Mouse (Mus musculus) layer of hippocampus, postnatal 25 days (tissue): ENCODE data around the gene Rpgrip1l. TPM values are rescaled to one million over a fixed set of nuclear protein-coding genes. Genes with fewer than 3 reads are reported as not detected.

Experiments
- DNase-seq, 2 experiments: peaks; one replicate each; pipeline ENCODE4 v3.0.0; 2022; ENCODE audit warnings: mixed read lengths in 2 of 2, low spot score in 1 of 2; ENCODE audit errors: extremely low spot score in 1 of 2
- total RNA-seq, 2 experiments: library from RNA; stranded (reverse); gene quantifications; 2 replicates each; pipeline ENCODE4 v1.2.3; 2021

Gene Rpgrip1l
- total RNA-seq, 2 experiments from 2014 or later = 21.7 to 21.8 TPM

DNA sequence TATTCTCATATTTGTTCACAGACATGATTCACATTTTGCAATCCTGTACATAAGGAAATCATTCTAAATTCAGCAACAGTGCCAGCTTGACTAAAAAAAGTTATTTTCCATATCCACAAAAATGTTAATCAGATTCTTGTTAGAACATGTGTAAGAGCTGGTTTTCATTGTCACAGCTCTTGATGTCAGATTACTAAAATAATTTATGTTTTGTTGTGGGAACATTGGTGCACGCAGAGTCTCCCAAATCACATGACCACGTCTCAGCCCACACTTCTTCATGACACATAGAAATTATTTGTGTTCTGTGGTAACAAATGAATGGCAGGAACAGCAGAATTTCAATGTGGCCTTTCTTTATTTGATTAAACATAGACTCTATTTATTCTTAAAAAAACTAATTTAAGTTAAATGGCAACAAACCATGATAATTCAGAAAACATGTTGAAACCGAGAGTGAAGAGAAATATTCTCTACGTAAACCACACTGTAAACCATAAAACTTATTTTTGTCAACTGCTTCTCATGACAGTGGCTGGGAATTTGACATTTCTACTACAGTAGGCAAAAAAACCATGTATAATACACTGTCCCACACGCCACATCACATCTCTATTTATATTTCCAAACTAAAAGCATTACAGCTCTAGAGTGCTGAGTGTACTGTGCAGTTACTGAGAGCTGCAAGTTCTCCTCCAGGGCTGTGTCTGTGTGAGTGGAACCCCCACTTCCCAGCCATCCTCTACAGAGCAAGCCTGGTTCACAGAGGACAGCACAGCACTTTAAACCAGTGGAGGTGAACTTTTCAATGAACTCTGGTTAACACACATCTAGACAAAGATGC lies 95.8 kb downstream of the Rpgrip1l start:
- no peak for DNase-seq

DNA sequence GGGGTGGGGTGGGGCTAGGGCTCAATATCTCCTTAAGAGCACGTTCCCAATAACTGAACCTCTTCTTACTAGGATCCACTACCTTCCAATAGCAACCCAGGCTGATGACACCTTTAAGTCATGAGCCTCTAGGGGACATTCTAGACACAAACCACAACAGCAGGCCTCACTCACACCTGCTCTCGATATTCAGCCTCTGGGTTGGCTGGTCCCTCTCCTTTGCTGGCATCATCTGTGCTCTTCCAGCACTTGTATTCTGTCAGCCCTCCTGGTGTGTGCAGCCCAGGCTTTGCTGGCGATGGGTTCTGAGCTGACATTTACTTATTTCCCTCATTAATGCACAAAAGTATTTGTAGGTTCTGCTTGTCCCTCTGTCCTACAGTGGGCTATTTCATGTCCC lies 98.8 kb downstream of the Rpgrip1l start:
- no peak for DNase-seq

- DNase-seq = no peak
These were observed 100.1 kb downstream of the Rpgrip1l start for GRCm38 (mm10) chr8:91212948-91213347.

GRCm38 (mm10) chr8:91209658-91210057 lies 103.4 kb downstream of the Rpgrip1l start:
- DNase-seq = no peak

DNA sequence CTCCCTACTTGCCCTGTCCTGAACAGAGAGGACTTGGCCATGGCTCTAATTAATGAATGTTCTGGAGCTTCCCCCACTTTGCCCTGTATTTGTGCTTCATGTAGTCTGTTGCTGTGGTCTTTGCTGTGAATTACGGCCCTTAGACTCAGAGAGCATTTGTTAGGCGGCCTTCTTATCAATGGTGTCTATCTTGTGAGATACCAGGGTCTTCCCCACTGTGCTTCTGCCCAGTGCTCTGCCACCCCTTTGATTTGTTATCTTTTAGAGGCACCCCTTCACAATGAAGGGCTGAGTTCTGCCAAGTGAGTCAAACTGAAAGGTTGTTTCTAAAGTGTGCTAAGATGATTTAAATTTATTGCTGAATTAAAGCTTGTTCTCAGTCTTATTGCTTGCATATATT lies 105.4 kb downstream of the Rpgrip1l start:
- no peak for DNase-seq

DNA sequence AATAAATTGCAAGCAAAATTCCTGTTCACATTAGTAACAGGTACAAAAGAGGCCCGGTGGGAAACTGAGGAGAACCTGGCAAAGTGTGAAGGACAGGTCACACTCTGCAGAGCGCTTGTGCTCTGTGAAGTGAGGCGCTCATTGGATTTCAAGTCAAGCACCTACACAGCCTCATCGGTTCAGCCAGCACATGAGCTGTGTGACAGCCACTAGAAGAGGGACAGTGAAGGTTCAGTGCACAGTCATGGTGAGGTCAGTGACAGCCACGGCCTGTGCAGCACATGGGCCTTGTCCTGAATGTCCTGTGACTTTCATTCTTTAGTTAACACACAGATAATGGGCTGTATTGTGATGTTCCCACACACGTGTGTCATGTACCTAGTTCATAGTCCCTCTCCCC lies 107.2 kb downstream of the Rpgrip1l start:
- no peak for DNase-seq

- no peak for DNase-seq
These were observed 111.9 kb downstream of the Rpgrip1l start for GRCm38 (mm10) chr8:91201184-91201583.

GRCm38 (mm10) chr8:91199876-91200275 lies 113.2 kb downstream of the Rpgrip1l start, which contains the start of gene Aktip:
Aktip (minus strand) TSS chr8:91199976.
- no peak for DNase-seq

DNA sequence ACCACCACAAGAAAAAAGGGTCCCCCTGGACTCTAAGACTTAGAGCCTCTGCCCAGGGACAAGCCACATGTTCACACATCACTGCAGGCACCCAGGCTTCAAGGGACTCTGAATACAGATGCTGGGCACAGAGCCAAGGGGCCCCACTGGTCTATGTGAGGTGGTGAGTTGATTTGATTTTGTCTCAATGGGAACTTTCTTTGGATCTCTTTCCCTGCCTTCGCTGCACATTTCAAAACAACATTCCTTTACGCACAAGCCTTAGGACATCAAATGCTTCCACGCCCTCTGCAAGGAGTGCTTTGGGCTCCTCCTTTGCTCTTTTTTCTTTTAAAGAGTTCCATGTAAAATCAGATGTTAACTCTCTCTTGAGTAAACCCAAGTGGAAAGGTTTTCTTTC lies 115.0 kb downstream of the Rpgrip1l start:
- DNase-seq = no peak

GRCm38 (mm10) chr8:91197233-91197632 lies 115.8 kb downstream of the Rpgrip1l start:
- DNase-seq = no peak

GRCm38 (mm10) chr8:91196661-91197060 lies 116.4 kb downstream of the Rpgrip1l start:
- DNase-seq = no peak

DNA sequence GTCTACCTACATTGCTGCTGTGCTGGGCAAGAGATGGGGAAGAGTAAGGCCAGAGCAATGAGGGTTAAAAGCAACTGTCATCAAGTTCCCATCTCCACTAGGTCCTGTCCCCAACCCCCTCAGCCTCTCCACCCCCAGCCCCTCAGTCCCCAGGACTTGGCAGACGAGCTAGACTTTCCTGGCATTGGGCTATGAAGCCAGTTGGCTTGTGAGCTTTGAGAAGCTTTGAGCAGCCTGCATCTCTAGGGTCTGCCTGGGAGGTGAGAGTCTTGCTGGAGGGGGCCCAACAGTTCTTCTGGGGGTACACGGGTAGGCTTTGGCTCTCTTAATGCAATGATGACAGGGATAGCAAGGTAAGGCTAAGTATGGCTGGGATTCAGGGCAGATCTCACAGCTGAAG lies 119.0 kb downstream of the Rpgrip1l start:
- DNase-seq = no peak

- DNase-seq = no peak
These were observed 120.1 kb downstream of the Rpgrip1l start for GRCm38 (mm10) chr8:91192941-91193340.

- peak; percentile 51 to 62 for DNase-seq
These were observed 122.2 kb downstream of the Rpgrip1l start for GRCm38 (mm10) chr8:91190816-91191340.

DNA sequence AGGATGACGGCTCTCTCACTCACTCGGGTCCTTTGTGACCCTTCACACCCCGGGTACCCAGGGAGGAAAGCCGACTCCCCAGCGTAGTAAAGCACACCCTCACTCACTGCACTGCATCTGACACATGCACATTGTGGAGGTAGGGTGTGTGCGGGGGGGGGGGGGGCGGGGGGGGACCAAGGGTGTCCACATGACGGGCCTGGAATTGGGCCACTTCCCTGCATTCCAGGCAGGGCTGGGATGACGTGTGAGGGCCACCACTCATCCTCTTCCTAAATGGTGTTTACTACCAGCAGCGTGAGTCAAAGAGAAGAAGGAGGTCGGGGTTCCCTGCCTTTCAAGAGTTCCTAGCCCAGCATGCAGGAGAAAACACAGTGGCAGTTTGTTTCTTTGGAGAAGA lies 124.9 kb downstream of the Rpgrip1l start:
- DNase-seq = no peak

DNA sequence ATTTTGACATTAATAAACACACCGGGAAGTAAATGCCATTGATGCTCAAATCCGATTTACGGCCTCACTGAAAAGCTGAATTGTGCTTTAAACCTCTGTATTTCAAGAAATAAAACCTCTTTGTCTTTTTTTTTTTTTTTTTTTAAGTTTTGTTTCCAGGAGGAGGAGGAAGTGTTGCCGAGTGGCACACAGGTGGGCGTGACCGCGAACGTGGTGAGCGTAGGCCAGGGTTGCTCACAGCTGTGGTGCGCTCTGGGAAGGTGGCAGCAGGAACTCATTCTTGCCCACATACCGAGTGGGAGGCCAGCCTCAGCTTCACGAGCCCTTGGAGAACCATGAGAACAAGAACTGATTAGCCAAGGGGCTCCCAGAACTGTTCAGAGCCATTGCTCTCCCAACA lies 126.7 kb downstream of the Rpgrip1l start:
- no peak for DNase-seq

DNA sequence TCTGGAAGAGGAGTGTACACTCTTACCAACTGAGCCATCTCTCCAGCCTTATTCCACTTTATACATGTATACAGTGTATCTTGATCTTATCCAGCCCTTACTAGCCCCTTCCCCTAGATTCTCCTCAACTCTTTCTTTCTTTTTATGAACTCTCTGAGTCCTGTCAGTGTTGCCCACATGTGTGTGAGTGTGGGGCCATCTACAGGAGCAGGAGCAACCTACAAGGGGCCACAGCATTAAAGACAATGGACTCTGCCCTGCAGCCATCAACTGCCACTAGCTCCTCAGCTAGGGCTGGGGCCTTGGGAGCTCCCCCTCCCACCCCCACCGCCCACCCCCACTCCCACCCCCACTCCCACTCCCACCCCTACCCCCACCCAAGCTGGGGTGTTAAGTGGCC lies 135.4 kb downstream of the Rpgrip1l start:
- DNase-seq = no peak

- DNase-seq = no peak
These were observed 136.9 kb downstream of the Rpgrip1l start for GRCm38 (mm10) chr8:91176176-91176575.

GRCm38 (mm10) chr8:91171605-91172004 lies 141.5 kb downstream of the Rpgrip1l start:
- no peak for DNase-seq

- DNase-seq = peak in 1 of 2 experiments; percentile 21
These were observed 142.1 kb downstream of the Rpgrip1l start for GRCm38 (mm10) chr8:91170914-91171313.

GRCm38 (mm10) chr8:91170152-91170551 lies 142.9 kb downstream of the Rpgrip1l start:
- DNase-seq = no peak
